ENCODE assay signal across 10 mouse cellular contexts in genomic region chr13:104576188-104576789, GRCm38 (mm10).
DNase-seq lines count a peak whose midpoint lies in the region; ATAC-seq lines count a peak whose summit lies in the region.
"Had no signal": no experiment of that assay in that cellular context is flagged by ENCODE, and none has a peak within 500 bp of the region (broad histone marks: within the 10 kb centered on the region; RNA-seq: fewer than 3 reads in every experiment).

No protein-coding gene starts in this region.

- no peaks in the 10 kb centered on the region; the same call in 1 of the 2 replicates for H3K4me1 ChIP-seq in hindbrain, embryonic 12.5 days
- H3K4me1 ChIP-seq in hindbrain, embryonic 14.5 days (replicated peaks; ENCODE audit: control insufficient read depth, insufficient read depth, low read length), result 0 out of 2 replicates have a peak, but pooled peaks cover 4% of the 10 kb centered on the region
- H3K4me1 ChIP-seq in embryonic facial prominence, embryonic 10.5 days, result peaks cover 35% of the 10 kb centered on the region
- H3K4me1 ChIP-seq: liver, embryonic 13.5 days had no signal

- WGBS in hindbrain, embryonic 12.5 days, result 59% methylated on average over 10 of the region's 10 CpGs
- 54% methylated on average over 10 of the region's 10 CpGs for WGBS in hindbrain, embryonic 14.5 days
- WGBS in embryonic facial prominence, embryonic 10.5 days, result 60% methylated on average over 10 of the region's 10 CpGs

- no peaks in the 10 kb centered on the region for H3K36me3 ChIP-seq in hindbrain, embryonic 12.5 days
- H3K36me3 ChIP-seq in hindbrain, embryonic 14.5 days (replicated peaks; ENCODE audit: control insufficient read depth, insufficient read depth), result no peaks in the 10 kb centered on the region
- H3K36me3 ChIP-seq in embryonic facial prominence, embryonic 10.5 days (replicated peaks), result no peaks in the 10 kb centered on the region
- H3K36me3 ChIP-seq: liver, embryonic 13.5 days had no signal

- peak; percentile 62 for ATAC-seq in hindbrain, embryonic 12.5 days (ENCODE audit: low FRiP score)
- no peak for ATAC-seq in hindbrain, embryonic 14.5 days (ENCODE audit: low FRiP score)
- ATAC-seq in megakaryocyte progenitor cell, adult 5-6 weeks (replicated peaks; ENCODE audit: poor library complexity), result no peak

- intact Hi-C loops in left cerebral cortex, postnatal 14 days (cut with DNase I), result no loop called here

- H3K4me2 ChIP-seq in hindbrain, embryonic 12.5 days (replicated peaks), result no peak overlapping the region
- H3K4me2 ChIP-seq in hindbrain, embryonic 14.5 days (replicated peaks), result no peak overlapping the region
- H3K4me2 ChIP-seq: liver, embryonic 13.5 days had no signal

- DNase-seq in hindbrain, embryonic 14.5 days (ENCODE audit: low spot score), result no peak
- DNase-seq in B cell, adult 2 months, result peak; percentile 6 to 11
- peak; percentile 48 for DNase-seq in embryonic facial prominence, embryonic 10.5 days (ENCODE audit: low spot score)
- DNase-seq in natural killer cell, adult 2 months (ENCODE audit: low spot score in 2 of 2), result peak; percentile 11 to 15
- DNase-seq in left cerebral cortex, postnatal 14 days (ENCODE audit: low spot score in 2 of 2), result no peak
- no peak for DNase-seq in right cerebral cortex, postnatal 36 days (ENCODE audit: low spot score in 2 of 2)
- DNase-seq: liver, embryonic 13.5 days had no signal

- H3K27me3 ChIP-seq in hindbrain, embryonic 12.5 days, result no peaks in the 10 kb centered on the region
- H3K27me3 ChIP-seq in hindbrain, embryonic 14.5 days (ENCODE audit: control insufficient read depth, insufficient read depth, low read length), result no peaks in the 10 kb centered on the region
- no peaks in the 10 kb centered on the region for H3K27me3 ChIP-seq in embryonic facial prominence, embryonic 10.5 days (replicated peaks; ENCODE audit: low read depth, poor library complexity, severe bottlenecking)
- H3K27me3 ChIP-seq: liver, embryonic 13.5 days had no signal

- no peak overlapping the region for H3K27ac ChIP-seq in hindbrain, embryonic 12.5 days
- H3K27ac ChIP-seq in hindbrain, embryonic 14.5 days, result no peak overlapping the region
- H3K27ac ChIP-seq in embryonic facial prominence, embryonic 10.5 days (replicated peaks), result no peak overlapping the region
- H3K27ac ChIP-seq: liver, embryonic 13.5 days had no signal

- no peak overlapping the region for H3K9ac ChIP-seq in hindbrain, embryonic 12.5 days
- no peak overlapping the region for H3K9ac ChIP-seq in hindbrain, embryonic 14.5 days
- H3K9ac ChIP-seq: liver, embryonic 13.5 days had no signal

- H3K9me3 ChIP-seq in hindbrain, embryonic 12.5 days (replicated peaks), result no peaks in the 10 kb centered on the region
- H3K9me3 ChIP-seq in hindbrain, embryonic 14.5 days (ENCODE audit: control insufficient read depth, low read length), result no peaks in the 10 kb centered on the region
- no peaks in the 10 kb centered on the region for H3K9me3 ChIP-seq in embryonic facial prominence, embryonic 10.5 days
- H3K9me3 ChIP-seq: liver, embryonic 13.5 days had no signal

- H3K4me3 ChIP-seq in hindbrain, embryonic 12.5 days, result no peak overlapping the region
- H3K4me3 ChIP-seq in hindbrain, embryonic 14.5 days (replicated peaks; ENCODE audit: low read length), result no peak overlapping the region
- no peak overlapping the region for H3K4me3 ChIP-seq in embryonic facial prominence, embryonic 10.5 days
- H3K4me3 ChIP-seq: erythroblast, embryonic 14.5 days; liver, embryonic 13.5 days had no signal

Comparison
In these comparisons a context has a peak if more than half of its experiments do, and no peak if none do; other contexts are left out.
1. DNase-seq: peak in B cell, adult 2 months (2 of 2), embryonic facial prominence, embryonic 10.5 days (single experiment) and natural killer cell, adult 2 months (2 of 2); none in hindbrain, embryonic 14.5 days (single experiment), left cerebral cortex, postnatal 14 days (0 of 2) and right cerebral cortex, postnatal 36 days (0 of 2).